Mouse (Mus musculus) layer of hippocampus, postnatal 25 days (tissue): Measurements from ENCODE around the gene Scarb1. TPM values are rescaled to one million over a fixed set of nuclear protein-coding genes. Genes with fewer than 3 reads are reported as not detected.
"Not testable (repeated sequence)": the region's sequence is repeated elsewhere in the genome, so short reads cannot be mapped to it uniquely, and the experiment has no call there.

ENCODE experiments used
- DNase-seq, 2 experiments: peaks; one replicate each; pipeline ENCODE4 v3.0.0; 2022; ENCODE audit warnings: mixed read lengths in 2 of 2, low spot score in 1 of 2; ENCODE audit errors: extremely low spot score in 1 of 2
- total RNA-seq, 2 experiments: library from RNA; stranded (reverse); gene quantifications; 2 replicates each; pipeline ENCODE4 v1.2.3; 2021

The Scarb1 gene
- 10 to 100 TPM; 34.5 to 41.6 TPM for total RNA-seq

GRCm38 (mm10) chr5:125340547-125341262 is at the start of gene Scarb1:
TSS of gene Scarb1 (minus strand) at chr5:125341094.
- DNase-seq, result peak; percentile 78 to 83

GRCm38 (mm10) chr5:125389579-125390441 is 48.9 kb upstream of the Scarb1 start, which contains the start of gene Ubc:
TSS of gene Ubc (minus strand) at chr5:125390202.
- peak; percentile 84 to 90 for DNase-seq

DNA sequence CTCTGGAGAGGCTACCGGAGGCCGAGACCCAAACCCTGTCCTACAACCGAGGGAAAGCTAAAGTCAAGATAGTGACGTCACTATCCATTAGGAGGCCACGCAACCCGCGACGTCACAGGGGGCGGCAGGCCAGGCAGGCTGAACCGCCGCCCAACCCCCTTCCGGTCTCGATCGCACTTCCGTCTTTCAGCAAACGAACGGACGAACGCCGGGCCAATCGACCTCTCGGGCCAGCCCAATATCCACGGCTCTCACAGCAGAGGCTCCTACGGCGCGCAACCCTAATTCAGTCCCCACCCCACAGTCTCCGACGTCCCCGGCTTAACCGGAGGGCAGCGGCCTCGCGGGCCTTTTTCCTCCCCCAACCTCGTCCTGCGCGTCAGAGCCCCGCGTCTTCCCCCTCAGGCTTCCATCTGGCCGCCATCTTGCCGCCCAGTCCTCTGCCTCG is 48.3 kb upstream of the Scarb1 start, which contains the start of gene Gm10382:
Gm10382 (plus strand) TSS at position 192 of the 448 bp plus-strand sequence.
- peak; percentile 73 to 76 for DNase-seq

DNA sequence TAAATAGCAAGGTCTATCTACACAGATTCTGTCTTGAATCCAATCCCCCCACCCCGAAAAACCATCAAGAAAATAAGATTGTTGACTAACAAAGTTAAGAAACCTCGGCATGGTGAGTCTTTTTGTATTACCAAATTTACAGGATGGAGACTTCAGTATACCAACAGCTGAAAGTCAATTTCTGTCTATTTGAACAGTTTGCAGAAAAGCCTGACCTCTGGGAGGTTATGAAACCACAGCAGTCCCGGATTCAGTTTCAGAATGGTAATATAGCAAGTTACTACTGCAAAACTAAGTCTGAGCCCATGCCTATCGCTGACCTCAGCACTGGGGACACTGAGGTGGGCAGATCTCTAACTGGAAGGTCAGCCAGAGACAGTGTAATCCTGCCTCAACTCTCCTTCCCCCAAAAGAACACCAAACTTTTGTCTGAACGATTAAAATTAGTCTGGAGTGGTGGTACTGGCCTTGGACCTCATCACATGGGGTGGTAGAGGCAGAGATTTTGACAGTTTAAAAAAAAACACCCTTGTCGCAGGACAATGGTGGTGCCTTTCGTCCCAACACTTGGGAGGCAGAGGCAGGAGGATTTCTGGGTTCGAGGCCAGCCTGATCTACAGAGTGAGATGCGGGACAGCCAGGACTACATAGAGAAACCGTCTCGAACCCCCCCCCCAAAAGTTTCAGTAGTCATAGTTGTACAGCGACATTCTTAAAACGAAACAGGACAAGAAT is 47.6 kb upstream of the Scarb1 start:
- DNase-seq, result no peak

- DNase-seq, result not testable (repeated sequence)
These were observed 46.4 kb upstream of the Scarb1 start for GRCm38 (mm10) chr5:125387295-125387694.

DNA sequence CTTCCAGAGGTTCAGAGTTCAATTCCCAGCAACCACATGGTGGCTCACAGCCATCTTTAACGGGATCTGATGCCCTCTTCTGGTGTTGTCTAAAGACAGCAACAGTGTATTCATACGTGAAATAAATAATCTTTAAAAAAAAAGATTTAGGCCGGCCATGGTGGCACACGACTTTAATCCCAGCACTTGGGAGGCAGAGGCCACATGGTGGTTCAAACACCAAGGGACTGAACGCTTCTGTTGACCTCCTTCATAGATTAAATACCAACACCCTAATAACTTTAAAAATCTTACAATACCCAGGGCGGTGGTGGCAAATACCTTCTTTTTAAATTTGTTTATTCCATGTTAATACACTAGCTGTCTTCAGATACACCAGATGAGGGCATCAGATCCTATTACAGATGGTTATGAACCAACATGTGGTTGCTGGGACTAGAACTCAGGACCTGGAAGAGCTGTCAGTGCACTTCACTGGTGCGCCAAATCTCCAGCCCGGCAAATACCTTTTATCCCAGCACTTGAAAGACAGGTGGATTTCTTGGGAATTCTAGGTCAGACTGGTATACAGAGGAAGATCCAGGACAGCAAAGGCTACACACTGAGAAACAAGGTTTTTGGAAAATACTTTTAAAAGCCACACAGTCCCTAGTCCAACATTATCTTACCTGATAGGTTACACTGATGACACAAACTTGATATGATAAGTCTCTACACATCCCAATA is 44.5 kb upstream of the Scarb1 start:
- DNase-seq, result no peak

DNA sequence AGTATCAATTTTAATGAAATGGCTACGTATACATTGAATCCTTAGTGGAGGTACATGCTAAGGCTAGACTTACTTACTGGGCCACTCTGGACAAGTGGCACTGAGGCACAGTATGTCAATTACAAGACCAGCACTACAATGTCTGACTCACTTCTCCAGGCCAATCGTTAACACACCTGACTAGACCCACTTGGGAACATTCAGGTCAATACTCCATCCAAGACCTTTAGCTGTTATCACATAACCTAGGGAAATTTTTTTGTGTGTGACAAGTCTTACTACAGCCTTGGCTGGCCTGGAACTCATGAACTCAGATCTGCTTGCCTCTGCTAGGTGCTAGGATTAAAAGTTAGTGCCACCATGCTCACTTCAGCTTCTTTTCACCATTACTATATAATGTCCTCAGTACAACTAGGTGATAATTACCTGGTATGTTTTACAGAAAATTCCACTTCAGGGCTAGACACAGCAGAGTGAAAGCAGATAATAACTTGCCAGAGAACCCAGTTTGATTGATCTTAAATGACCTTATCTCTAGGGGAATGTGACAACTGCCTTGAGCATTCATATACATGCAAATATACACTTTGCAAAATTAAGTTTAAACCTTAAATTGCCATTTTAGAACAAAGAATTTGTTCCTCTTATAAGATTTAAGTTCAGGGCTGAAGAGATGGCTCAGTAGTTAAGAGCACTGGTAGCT is 43.8 kb upstream of the Scarb1 start:
- no peak for DNase-seq

DNA sequence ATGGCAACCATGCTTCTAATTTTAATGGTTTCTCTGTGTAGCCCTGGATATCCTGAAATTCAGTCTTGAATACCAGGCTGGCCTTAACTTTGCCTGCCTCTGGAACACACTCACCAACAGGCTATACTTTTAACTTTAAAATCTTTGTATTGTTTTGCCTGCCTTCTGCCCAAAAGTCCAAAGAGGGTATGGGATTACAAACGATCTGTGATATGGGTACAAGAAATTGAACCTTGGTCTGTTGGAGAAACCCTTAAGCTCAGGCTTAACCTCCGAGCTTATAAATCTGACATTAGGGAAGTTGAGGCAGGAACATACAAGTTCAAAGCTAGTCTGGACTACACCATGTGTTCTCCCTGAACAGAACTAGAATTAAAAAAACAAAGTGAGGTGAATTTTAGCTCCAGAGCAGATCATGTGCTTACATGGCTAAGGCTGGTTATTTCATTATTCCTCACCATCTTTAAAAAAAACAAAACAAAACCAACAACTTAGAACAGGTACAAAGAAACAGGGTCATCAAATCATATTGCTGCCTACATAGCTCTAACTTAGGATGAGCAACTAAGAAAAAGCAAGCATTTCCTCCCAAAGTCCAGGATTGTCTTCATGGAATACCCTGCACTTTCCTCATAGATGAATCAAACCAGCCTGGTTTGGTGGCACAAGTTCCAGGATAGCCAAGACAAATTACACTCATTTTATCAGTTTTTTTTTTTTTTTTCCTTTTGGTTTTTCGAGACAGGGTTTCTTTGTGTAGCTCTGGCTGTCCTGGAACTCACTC is 42.9 kb upstream of the Scarb1 start:
- DNase-seq, result no peak

DNA sequence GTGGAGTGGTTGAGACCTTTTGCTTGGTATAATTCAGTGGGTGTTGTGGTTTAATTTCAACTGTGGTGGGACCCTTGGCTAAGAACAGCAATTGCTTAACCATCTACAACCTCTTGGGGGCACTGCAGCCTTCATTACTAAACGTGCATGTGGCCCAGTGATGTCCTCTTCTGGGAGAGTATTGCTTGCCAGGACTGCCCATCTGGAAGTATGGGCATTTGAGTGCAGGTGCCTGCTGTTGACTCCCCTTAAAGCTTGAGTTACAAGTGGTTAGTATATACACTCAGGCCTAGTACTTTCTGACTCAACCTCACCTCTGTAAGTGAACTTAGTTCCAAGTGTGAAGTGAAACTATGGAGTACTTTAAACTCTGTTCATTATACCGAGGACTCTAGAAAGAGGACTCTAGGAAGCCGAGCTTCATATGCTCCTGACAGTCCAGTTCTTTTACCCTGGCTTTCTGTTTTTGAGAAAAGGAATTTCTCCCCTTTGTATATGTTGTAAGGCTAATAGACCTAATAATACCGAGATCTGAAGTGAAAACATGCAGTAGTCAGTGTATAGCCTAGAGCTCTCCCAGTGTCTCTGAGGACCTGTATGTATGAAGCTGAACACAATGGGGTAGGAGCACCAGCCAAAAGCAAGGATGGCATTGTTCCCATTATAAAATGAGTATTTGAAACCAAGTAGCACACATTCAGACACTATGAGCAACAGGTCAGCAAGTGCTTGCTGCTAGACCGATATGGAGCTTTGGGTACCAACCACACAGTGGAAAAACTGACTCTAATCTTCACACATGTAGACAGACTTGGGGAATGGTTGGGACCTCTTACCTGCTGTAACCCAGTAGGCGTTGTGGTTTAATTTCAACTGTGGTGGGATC is 42.0 kb upstream of the Scarb1 start:
- DNase-seq, result peak in 1 of 2 experiments; percentile 49

DNA sequence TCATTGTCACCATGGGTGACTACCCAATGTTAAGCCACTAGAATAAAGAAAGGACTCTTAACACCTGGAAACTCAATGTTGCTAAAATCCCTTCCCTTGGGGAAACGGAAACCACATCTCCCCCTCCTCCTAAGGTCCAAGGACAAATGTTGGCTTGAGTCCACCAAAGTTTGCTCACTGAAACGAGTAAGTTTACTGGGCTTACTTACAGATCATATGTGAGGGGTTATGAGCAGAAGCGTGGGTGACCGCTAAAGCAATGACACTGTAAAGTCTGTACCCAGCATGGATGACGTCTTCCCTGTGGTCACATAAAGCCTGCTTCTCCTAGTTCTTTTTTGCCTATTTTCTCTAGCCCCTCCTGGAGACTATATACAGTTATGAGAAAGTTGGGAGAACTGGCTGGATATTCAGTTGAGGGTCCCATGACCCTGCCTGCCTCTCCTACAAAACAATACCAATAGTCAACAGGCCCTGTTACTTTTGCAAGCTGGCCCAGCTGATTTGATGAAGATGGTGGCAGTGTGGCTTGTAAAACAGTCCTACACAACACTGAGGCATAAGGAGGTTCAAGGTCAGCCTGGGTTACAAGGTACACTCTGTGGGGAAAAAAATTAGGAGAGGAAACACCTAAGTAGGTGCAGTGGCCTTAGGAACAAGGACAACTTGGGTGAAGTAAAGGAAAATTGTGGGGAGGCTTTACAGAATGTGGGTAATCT is 41.2 kb upstream of the Scarb1 start:
- DNase-seq, result no peak

DNA sequence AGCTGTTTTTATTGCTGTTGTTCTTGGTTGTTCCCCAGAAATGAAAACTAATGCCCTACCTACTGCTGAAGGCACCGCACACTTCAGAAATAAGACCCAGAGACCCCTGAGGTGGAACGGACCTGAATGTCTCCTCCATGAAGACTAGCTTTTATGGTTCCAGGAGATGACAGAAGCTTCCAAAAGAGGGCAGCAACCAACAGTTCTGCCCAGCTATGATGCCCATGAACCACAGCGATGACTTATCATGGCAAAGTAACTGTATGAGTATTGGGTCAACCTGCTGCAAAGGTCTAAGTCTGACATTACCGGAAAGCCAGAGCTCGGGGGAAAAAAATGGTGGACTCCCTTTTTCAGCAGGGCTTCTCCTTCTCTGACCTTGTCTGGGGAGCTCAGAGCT is 38.0 kb upstream of the Scarb1 start:
- no peak for DNase-seq

DNA sequence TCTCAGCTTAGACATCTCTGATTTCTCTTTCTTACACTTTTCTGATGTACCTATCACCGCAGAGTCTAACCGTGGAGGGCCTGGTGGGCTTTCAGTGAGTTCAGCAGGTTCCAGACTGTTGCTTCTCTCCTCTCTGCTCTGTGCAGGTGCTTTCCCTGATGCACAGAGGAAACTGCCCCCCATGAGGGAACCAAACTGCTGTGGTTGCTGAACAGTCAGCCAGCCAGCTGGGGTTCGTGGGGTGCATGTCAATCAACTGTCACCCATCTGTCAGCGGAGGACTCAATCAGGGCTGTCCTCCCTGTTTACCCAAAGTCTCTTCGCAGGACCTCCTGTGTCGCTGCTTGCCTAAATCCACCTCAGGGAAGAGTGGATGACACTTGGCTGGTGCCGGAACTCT is 36.3 kb upstream of the Scarb1 start:
- DNase-seq, result no peak

GRCm38 (mm10) chr5:125375871-125376270 is 35.0 kb upstream of the Scarb1 start:
- no peak for DNase-seq

- DNase-seq, result no peak
These were observed 31.1 kb upstream of the Scarb1 start for GRCm38 (mm10) chr5:125372027-125372426.

GRCm38 (mm10) chr5:125370950-125371693 is 30.2 kb upstream of the Scarb1 start:
- no peak for DNase-seq

GRCm38 (mm10) chr5:125368568-125368967 is 27.7 kb upstream of the Scarb1 start:
- DNase-seq, result peak; percentile 36 to 58
